Mouse (Mus musculus) CD4-positive, CD25-positive, alpha-beta regulatory T cell, adult 2 months (primary cell): ENCODE results near the gene Zfp949.
A peak's percentile ranks its signal among the peaks of the same experiment; 100 is the strongest.
"Not testable (repeated sequence)": the region's sequence is repeated elsewhere in the genome, so short reads cannot be mapped to it uniquely, and the experiment has no call there.

Experiments used
- DNase-seq: peaks from one replicate; pipeline ENCODE4 v3.0.0-alpha.2; 2012; ENCODE audit warnings: low read depth, low spot score

Gene Zfp949

DNA sequence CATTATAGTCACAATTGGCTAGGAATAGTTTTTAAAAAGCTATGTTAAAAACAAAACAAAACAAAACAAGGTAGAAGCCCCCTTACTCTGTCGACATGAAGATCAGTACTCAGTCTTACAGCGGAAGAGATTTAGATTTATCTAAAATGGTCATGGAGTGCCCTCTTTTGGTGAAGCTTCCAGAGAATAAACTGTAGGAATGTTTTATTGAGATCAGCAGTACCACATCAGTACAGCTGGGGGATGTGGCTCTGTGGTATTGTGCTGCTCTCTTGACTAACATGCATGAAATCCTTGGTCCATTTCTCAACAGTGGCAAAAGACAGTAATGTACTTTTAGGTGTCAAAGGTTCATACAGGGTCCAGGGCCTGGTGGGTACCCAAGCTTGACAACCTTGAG lies 5.0 kb upstream of the Zfp949 start:
- DNase-seq = peak; percentile 45

GRCm38 (mm10) chr9:88545534-88545933 lies 2.3 kb upstream of the Zfp949 start:
- DNase-seq = no peak

DNA sequence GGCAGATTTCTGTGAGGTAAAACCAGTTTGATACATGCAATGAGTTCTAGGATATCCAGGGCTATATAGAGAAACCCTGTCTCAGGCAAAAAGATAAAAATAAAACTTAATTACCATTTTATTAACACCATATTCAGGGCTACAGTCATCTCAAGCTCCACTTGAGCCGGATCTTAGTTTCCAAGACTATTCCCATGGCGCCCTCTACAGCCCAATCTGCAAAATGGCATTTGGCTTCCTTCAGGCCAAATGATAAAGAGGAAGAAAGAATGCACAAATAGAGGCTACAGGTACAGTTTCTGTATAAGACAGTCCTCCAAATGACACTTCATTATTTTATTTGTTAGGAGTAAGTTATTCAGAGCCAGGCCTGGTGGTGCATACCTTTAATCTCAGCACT lies 1.7 kb upstream of the Zfp949 start:
- peak; percentile 87 for DNase-seq

DNA sequence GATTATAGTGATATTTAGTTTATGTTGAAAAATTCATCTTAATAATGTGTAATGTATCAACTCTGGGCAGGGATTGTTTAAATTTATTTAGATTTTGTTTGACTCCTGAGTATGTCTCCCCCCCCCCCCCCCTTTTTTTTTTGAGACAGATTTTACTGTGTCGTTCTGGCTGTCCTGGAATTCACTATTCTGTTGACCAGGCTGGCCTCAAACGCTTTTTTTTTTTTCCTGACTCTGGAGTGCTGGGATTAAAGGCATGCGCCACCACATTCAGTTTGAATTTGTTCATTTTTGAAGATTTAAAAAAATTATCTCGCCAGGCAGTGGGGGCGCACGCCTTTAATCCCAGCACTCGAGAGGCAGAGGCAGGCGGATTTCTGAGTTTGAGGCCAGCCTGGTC lies 1.2 kb upstream of the Zfp949 start:
- DNase-seq = no peak

DNA sequence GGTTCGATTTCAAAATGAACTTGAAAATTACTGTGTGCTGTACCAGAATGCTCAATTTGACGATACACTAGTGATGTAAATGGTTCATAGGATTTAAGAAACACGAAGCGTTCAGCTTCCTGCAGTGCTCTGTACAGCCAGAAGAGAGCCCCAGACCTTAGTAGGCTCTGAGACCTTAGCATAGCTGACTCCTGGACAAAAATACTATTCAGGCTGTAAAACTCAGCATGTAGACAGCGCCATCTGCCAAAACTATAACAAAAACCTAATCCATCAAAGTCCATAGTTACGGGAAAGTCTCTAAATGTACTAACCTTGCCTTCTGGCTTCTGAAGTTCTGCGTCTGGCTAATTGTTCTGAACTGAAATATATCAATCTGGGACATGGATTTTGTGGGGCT lies 550 bp upstream of the Zfp949 start:
- peak; percentile 77 for DNase-seq

DNA sequence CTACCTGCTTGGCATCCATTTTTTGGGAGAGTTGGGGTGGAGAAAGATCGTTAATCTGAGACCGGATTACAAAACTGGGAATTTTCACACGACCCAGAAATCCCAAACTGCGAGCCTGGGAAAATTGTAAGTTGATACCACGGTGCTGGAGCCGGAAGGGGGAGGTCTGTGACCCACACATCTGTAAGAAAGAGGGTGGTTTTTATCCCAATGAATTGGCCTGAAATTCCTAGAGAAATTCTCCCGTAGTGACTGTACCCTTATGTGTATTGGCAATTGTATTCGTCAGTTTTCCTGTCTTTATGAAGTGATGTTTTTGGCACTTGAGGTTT lies 760 bp downstream of the Zfp949 start:
- DNase-seq = no peak

- DNase-seq = no peak
Observed at GRCm38 (mm10) chr9:88553071-88553470, 5.3 kb downstream of the Zfp949 start.

- DNase-seq = no peak
Observed at GRCm38 (mm10) chr9:88558146-88558545, 10.3 kb downstream of the Zfp949 start.

GRCm38 (mm10) chr9:88561476-88561875 lies 13.7 kb downstream of the Zfp949 start:
- not testable (repeated sequence) for DNase-seq

DNA sequence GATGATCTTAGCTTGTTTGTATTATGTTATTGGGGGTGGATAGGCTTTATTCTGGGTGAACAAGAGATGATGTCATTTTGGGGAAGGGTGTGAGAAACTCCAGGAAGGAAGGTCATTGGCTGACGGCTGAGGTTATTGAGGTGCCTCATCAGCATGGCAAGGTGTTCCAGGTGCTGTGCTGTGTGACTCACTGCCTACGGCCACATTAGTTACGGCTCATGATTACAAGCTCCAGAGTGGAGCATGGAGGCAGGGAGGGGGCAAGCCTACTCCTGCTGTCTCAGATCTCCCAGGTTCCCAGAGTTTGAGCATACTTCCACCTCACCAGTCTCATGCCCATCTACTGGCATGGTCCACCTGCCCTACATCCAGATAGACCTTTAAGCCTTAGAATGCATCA lies 22.7 kb downstream of the Zfp949 start:
- not testable (repeated sequence) for DNase-seq

- not testable (repeated sequence) for DNase-seq
Observed at GRCm38 (mm10) chr9:88580591-88580990, 32.8 kb downstream of the Zfp949 start, which contains the start of gene Trim43a. Gene Trim43a (plus strand): TSS chr9:88580891.

DNA sequence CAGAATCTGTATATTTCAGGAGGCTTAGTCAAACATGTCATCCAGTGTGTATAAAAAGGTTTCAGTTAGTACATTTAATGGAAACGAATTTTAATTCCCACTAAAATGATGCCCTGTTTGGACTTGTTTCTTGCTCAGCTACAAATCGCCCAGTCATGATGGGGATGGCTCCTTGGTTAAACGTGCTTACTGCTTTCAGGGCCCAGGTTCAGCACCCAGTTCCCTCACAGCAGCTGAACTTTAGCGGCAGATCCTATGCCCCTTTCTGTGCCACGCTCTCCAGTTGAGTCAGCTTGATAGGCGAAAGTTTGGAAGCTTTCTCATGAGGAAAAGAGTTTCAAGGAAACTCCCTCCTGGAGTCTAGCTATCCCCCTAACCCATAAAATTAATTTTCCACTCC lies 45.9 kb downstream of the Zfp949 start:
- not testable (repeated sequence) for DNase-seq

- peak; percentile 87 for DNase-seq
Observed at GRCm38 (mm10) chr9:88599206-88600162, 51.7 kb downstream of the Zfp949 start.
